Mouse (Mus musculus) urinary bladder, postnatal 4 days (tissue): ENCODE data around the gene Olfr328.
A peak's percentile ranks its signal among the peaks of the same experiment; 100 is the strongest.
"Not testable (repeated sequence)": the region's sequence is repeated elsewhere in the genome, so short reads cannot be mapped to it uniquely, and the experiment has no call there.

Source experiments
- DNase-seq, 2 experiments: peaks; one replicate each; pipeline ENCODE4 v3.0.0; 2021 to 2022; ENCODE audit warnings: low spot score in 2 of 2

Gene Olfr328

GRCm38 (mm10) chr11:58555536-58555935 is at the start of gene Olfr328:
Gene Olfr328, minus strand, starts transcription at chr11:58555636.
- DNase-seq: no peak

GRCm38 (mm10) chr11:58605228-58605627 is 49.8 kb upstream of the Olfr328 start:
- DNase-seq: no peak

GRCm38 (mm10) chr11:58604688-58605087 is 49.3 kb upstream of the Olfr328 start:
- DNase-seq: no peak

GRCm38 (mm10) chr11:58602800-58603560 is 47.5 kb upstream of the Olfr328 start:
- no peak for DNase-seq

- DNase-seq: no peak
Measured at GRCm38 (mm10) chr11:58602062-58602461, 46.6 kb upstream of the Olfr328 start.

- no peak for DNase-seq
Measured at GRCm38 (mm10) chr11:58597837-58598236, 42.4 kb upstream of the Olfr328 start.

GRCm38 (mm10) chr11:58594814-58595213 is 39.4 kb upstream of the Olfr328 start, which contains the start of gene Olfr324:
Gene Olfr324, plus strand, starts transcription at chr11:58595114.
- no peak for DNase-seq

- no peak for DNase-seq
Measured at GRCm38 (mm10) chr11:58588620-58589250, 33.3 kb upstream of the Olfr328 start.

GRCm38 (mm10) chr11:58587898-58588348 is 32.5 kb upstream of the Olfr328 start:
- DNase-seq: no peak

- no peak for DNase-seq
Measured at GRCm38 (mm10) chr11:58578636-58579035, 23.2 kb upstream of the Olfr328 start.

GRCm38 (mm10) chr11:58577430-58577829 is 22.0 kb upstream of the Olfr328 start, which contains the start of gene Olfr325:
Gene Olfr325, plus strand, starts transcription at chr11:58577730.
- no peak for DNase-seq

GRCm38 (mm10) chr11:58570405-58570804 is 15.0 kb upstream of the Olfr328 start, which contains the start of gene Olfr224:
Gene Olfr224, minus strand, starts transcription at chr11:58570553.
- no peak for DNase-seq

GRCm38 (mm10) chr11:58546322-58546721 is 9.1 kb downstream of the Olfr328 start, which contains the start of gene Olfr329-ps:
Gene Olfr329-ps, minus strand, starts transcription at chr11:58546422.
- no peak for DNase-seq

GRCm38 (mm10) chr11:58534736-58535135 is 20.7 kb downstream of the Olfr328 start, which contains the start of gene Olfr330:
Gene Olfr330, minus strand, starts transcription at chr11:58534836.
- DNase-seq: not testable (repeated sequence)

- peak; percentile 46 to 80 for DNase-seq
Measured at GRCm38 (mm10) chr11:58519756-58520155, 35.7 kb downstream of the Olfr328 start.

GRCm38 (mm10) chr11:58518916-58519315 is 36.5 kb downstream of the Olfr328 start:
- DNase-seq: peak; percentile 85 to 100

GRCm38 (mm10) chr11:58509058-58509457 is 46.4 kb downstream of the Olfr328 start:
- not testable (repeated sequence) for DNase-seq

- not testable (repeated sequence) for DNase-seq
Measured at GRCm38 (mm10) chr11:58502472-58502871, 53.0 kb downstream of the Olfr328 start, which contains the start of gene Olfr331. Gene Olfr331, minus strand, starts transcription at chr11:58502572.
